Mouse (Mus musculus): ENCODE results near the gene U2surp.

- TF ChIP-seq CTCF (IDR thresholded peaks at IDR 0.05; ENCODE audit: low read depth, low read length) (no peak), POLR2A (IDR thresholded peaks at IDR 0.05; ENCODE audit: borderline replicate concordance, low read depth, low read length) (no peak)
These were observed 14.2 kb upstream of the U2surp start for GRCm38 (mm10) chr9:95525961-95526360.

Measured in bone marrow macrophage, adult 2 months (primary cell).